Mouse (Mus musculus): ENCODE data around the gene Hmx2.

Hmx2 gene

GRCm38 (mm10) chr7:131548473-131548872, at the start of gene Hmx2:
Gene Hmx2 (plus strand): TSS chr7:131548773.
- DNase-seq (ENCODE audit: low spot score in 2 of 2): no peak

DNA sequence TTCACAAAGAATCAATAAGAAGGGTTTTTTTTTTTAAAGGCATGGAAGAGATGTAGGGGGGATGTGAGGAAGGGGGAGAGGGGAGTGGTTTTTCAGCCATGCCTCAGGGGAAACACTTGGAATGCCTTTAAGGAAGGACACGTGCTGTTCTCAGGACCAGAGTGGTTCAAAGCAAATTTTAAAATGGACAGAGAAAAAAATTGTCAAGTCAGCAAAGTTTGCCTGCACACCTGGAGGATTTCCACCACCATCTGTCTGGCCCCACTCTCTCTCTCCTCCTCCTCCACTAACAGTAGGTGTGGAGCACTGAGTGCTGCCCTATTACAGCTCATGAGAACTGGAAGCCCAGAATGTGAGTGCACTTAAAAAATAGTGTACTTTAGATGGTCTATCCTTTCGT, 44.8 kb upstream of the Hmx2 start:
- no peak for DNase-seq (ENCODE audit: low spot score in 2 of 2)

- DNase-seq (ENCODE audit: low spot score in 2 of 2): peak; percentile 77 to 88
These were observed 8.6 kb upstream of the Hmx2 start for GRCm38 (mm10) chr7:131539979-131540378.

DNA sequence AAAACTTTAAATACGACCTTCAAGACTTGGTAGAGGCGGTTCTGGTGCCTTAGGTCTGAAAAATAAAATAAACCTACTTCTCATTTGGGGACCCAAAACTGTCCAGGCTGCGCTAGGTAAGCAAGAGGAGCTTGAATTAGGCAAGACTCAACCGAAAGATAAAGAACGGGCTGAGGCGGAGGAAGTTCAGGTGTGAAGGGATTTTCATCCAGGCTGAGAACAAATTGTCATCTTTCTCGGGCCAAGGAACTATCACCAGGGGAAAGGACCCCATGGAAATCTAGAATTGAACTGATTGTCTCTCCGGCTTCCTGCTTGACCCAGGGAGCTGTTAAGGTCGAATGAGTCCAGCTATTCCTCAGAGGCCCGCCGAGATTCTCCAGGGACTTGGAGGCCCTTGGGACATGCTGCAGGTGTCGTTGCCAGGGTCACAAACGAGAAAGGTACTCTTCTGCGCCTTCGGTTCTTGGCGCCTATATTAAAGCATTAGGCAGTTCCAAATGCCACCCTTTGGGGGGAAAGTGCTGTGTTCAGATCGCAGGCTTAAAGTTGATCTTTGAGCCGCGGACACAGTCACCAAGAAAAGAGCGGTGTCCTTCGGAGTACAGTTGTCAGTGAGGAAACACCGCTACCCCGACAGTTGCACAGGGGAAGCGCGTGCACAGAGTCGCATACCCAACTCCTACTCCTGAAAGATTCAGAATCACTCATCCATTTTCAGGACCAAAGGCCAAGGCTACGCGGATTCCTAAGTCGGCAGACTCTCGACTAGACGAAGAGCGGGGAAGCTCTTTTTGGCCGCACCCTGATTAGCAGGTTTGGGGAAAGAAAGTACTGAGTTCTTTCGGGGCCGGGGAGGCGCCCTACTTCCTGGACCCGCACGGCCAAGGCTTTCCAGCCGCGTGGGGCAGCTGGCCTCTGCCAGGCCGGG, 7.1 kb upstream of the Hmx2 start:
- no peak for DNase-seq (ENCODE audit: low spot score in 2 of 2)

DNA sequence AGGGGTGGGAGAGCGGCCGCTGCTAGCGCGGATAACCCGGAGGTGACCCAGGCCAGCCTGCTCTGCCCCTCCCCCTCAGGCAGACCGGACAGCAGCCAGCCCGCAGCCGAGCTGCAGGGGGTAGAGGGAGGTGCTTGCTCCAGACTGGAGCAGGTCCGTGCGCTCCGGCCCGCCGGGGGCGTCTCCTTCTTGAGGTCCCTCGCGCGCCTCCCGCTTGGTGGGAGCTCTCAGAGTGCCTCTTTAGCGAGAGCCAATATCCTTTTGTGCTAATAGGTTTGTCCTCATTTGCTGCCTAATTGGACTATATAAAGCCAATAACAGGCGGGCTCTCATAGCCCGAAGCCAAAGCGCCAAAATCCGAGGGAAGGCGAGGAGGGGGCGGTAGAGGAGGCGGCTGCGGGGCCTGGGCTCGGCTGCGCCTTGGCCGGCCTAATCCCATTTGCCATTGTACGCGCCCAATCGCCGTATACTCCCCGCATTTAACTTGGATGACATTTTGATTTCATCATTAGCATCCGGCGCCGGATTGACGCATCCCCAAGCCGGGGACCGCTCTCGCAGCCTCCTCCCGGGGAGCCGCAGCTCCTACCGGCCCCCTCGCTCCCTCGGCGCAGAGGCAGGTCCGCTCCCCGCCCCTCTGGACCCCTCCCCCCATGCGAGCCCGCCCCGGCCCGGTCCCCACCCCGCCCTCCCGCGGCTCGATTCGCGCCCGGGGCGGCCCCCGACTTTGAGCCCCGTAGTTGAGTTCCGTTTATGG, 6.3 kb upstream of the Hmx2 start, which contains the start of gene Hmx3:
TSS of gene Hmx3 (plus strand) at position 753 of the 757 bp plus-strand sequence.
- no peak for DNase-seq (ENCODE audit: low spot score in 2 of 2)

DNA sequence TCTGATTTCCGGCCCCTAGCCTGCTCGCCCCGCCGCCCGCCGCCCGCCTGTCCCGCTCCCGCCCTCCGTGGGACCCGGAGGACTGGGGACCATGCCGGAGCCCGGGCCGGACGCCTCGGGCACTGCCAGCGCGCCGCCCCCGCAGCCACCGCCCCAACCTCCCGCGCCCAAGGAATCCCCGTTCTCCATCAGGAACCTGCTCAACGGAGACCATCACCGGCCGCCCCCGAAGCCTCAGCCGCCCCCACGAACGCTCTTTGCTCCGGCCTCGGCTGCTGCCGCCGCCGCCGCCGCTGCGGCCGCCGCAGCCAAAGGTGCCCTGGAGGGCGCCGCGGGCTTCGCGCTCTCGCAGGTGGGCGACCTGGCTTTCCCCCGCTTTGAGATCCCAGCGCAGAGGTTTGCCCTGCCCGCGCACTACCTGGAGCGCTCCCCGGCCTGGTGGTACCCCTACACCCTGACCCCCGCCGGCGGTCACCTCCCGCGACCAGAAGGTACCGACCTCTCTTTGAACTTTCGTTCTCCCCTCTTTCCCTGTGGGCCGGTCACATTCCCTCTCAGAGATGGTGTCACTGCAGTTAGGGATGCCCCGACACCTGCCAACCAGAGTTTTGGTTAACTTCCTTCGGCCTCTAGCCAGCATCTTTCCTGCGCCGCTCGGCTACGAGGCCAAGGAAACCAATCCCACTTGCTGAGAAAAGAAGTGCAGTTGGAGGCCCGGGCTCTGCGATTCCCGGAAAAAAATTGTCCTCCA, 5.5 kb upstream of the Hmx2 start:
- no peak for DNase-seq (ENCODE audit: low spot score in 2 of 2)

DNA sequence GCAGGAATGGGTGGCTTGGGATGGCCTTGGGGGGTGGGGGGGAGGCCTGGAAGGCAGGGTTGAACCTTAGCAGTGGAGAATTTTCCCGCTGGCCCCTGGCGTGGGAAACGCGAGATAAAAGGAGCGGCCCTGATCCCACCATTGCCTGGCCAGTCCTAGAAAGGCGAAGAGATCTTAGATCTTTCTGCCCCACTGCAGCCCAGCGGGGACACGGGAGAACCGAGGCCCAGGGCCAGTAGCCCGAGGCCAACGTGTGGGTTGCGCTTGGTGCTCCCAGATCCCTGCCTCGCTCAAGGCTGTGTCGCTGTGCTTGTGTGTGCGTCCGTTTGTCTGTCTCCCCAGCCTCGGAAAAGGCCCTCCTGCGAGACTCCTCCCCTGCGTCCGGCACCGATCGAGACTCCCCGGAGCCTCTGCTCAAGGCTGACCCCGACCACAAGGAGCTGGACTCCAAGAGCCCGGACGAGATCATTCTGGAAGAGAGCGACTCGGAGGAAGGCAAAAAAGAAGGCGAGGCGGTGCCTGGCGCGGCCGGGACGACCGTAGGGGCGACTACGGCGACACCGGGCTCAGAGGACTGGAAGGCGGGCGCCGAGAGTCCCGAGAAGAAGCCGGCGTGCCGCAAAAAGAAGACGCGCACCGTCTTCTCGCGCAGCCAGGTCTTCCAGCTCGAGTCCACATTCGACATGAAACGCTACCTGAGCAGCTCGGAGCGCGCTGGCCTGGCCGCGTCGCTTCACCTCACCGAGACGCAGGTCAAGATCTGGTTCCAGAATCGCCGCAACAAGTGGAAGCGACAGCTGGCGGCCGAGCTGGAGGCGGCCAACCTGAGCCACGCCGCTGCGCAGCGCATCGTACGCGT, 4.7 kb upstream of the Hmx2 start:
- DNase-seq (ENCODE audit: low spot score in 2 of 2): no peak

GRCm38 (mm10) chr7:131544871-131545270, 3.7 kb upstream of the Hmx2 start:
- no peak for DNase-seq (ENCODE audit: low spot score in 2 of 2)

DNA sequence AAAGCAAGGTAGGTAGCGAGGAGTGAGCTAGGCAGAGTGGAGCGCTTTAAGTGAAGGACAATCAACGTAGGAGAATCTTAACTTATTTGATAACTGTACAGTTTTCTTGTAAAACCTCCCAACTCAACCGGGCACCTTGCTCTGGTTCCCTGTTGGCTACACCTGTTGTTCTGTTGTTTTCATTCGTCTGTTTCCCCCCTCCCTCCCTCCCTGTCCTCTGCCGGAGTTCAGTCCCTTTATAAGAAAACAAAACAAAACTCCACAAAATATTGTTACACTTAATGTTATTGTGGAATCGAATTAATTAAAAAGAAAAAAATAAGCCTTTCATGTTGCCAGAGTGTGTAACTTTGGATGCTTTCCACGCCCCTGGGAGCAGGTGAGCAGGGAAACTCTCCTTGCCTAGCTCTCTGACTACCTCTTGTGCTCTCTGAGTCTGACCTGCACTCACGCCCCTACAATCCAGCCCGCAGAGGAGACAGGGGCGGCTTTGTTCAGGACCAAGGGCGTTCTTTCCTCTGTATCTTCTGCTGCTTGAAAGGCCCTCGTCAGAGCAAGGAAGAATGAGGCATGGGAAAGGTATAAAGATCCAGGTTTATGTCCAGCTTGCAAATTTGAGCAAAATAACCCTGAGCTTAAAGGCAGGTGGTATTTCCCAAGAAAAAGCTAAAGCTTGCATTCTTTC, 2.7 kb upstream of the Hmx2 start:
- no peak for DNase-seq (ENCODE audit: low spot score in 2 of 2)

- no peak for DNase-seq (ENCODE audit: low spot score in 2 of 2)
These were observed 2.1 kb upstream of the Hmx2 start for GRCm38 (mm10) chr7:131546423-131546822.

DNA sequence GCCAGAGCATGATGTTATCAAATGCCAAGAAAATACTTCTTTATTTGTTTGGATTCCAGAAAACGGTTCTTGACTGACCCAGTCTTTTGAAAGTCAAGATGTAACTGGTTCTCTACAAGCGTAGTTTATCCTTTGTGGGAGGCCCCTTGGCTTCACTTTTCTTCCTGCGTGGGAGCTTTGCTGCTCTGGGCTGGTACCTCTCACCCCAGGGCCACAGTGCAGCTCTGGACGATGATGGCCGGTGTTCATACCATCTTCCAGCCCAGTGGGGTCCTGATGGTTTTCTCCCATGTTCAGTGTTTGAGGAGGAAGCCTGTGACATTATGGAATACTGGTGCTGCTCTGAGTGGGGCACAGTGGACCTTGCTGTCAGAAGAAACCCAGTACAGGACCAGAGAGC, 1.1 kb upstream of the Hmx2 start:
- no peak for DNase-seq (ENCODE audit: low spot score in 2 of 2)

DNA sequence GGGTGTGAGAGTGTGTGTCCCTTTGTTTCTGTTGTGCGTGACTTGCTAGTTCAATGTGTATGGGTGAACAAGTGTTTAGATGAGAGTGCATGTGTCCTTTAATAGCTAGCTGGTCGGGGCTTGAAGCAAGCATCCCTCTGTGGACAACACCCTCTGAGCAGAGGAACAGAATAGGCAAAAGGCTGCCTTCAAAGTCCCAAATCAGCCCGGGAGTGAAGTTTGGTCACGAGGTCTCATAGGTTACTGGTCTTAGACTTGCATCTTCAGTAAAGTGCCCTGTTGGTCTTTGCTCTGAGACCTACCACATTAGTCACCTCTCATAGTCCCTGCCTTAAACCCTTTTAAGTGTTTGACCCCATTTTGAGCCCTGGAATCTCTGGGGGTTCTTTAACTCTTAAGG, 2.9 kb downstream of the Hmx2 start:
- no peak for DNase-seq (ENCODE audit: low spot score in 2 of 2)

GRCm38 (mm10) chr7:131551931-131552741, 3.6 kb downstream of the Hmx2 start:
- no peak for DNase-seq (ENCODE audit: low spot score in 2 of 2)

DNA sequence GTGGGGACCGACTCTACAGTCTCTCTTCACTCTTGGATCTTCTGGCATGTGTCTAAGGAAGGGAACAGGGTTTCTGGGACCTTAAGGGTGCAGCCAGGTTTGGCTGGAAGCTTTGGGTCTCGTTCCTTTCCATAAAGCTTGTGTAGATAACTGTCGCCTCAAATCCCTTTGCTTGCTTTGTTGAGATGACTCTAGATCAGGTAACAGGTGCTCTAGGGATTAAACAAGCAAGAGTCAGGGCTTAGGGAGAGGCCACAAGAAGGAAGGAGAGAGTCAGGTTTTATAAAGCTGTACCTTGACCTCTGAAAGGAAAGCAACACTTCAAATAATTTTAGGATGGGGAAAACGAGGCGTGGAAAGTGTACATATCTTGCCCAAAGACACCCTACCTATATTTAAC, 4.2 kb downstream of the Hmx2 start:
- no peak for DNase-seq (ENCODE audit: low spot score in 2 of 2)

DNA sequence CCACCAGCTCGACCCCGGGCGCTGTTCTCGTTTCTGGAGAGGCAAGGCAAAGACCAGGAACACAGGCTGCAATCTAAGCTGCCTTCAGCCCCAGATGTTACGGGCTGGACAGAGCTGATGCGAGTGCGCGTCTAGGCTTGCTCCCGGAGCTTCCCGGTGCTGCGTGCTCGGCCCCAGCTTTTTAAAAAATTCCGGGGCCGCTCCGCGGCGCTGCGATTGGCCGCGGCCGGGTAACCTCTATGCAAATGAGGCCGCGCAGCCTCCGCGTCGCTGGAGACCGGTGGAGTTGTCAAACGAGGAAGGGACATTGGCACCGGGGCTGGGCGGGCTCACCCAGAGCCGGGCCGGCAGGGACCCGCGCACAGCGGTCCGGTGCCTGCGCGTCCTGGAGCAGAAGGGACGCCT, 5.2 kb downstream of the Hmx2 start:
- no peak for DNase-seq (ENCODE audit: low spot score in 2 of 2)

GRCm38 (mm10) chr7:131554341-131555180, 6.0 kb downstream of the Hmx2 start:
- no peak for DNase-seq (ENCODE audit: low spot score in 2 of 2)

- DNase-seq (ENCODE audit: low spot score in 2 of 2): no peak
These were observed 6.9 kb downstream of the Hmx2 start for GRCm38 (mm10) chr7:131555301-131556081.

DNA sequence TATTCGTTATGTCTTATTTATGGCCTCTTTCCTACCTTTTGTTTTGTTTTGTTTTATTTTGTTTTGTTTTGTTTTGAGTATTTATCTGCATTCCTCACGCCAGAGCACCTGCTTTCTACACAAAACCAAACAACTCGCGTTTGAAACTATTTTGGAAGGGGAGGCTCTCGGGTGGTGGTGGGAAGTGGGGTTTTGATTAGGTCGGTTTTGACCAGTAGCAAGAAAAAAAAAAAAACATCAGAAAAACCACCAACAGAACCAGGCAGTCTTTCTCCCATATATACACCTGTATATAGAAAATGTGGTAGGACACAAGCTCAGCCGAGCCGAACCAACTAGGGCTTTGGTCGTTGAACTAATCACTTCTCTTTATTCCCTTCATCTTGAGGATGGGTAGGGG, 7.5 kb downstream of the Hmx2 start:
- no peak for DNase-seq (ENCODE audit: low spot score in 2 of 2)

Measured in cerebellum, postnatal 4 days (tissue).